Mouse (Mus musculus) embryonic facial prominence, embryonic 12.5 days (tissue): ENCODE measurements at regions not wholly inside any gene's neighbourhood (a gene's known extent, or its start where the extent isn't known, plus 50 kb on each side); places are given as distances from the start of the nearest gene placed in this dataset.

Experiments
- ATAC-seq: fragments of 200-750 bp; cut with Nextera tagmentation; 2 replicates; pipeline ENCODE4 v1.8.0; 2017; ENCODE audit not compliant: insufficient number of reproducible peaks, insufficient read depth, low FRiP score, low TSS enrichment
- H3K27ac ChIP-seq: fragments of 300-500 bp; sonication (generic); 2 replicates; pipeline ENCODE4 v1.5.1; 2016; ENCODE audit warnings: mild to moderate bottlenecking
- H3K27me3 ChIP-seq: fragments of 300-500 bp; sonication (generic); 2 replicates; pipeline ENCODE4 v1.6.1; 2016; ENCODE audit warnings: mild to moderate bottlenecking, moderate library complexity
- H3K36me3 ChIP-seq: fragments of 300-500 bp; sonication (generic); 2 replicates; pipeline ENCODE4 v1.6.1; 2016; ENCODE audit warnings: mild to moderate bottlenecking
- H3K4me1 ChIP-seq: fragments of 300-500 bp; sonication (generic); 2 replicates; pipeline ENCODE4 v1.6.1; 2016
- H3K4me2 ChIP-seq: fragments of 300-500 bp; sonication (generic); replicated peaks from 2 replicates; pipeline ENCODE4 v1.6.1; 2016; ENCODE audit warnings: mild to moderate bottlenecking, moderate library complexity
- H3K4me3 ChIP-seq: fragments of 300-500 bp; sonication (generic); 2 replicates; pipeline ENCODE4 v1.5.1; 2016; ENCODE audit warnings: mild to moderate bottlenecking
- H3K9ac ChIP-seq: fragments of 300-500 bp; sonication (generic); 2 replicates; pipeline ENCODE4 v1.6.1; 2016; ENCODE audit warnings: mild to moderate bottlenecking, moderate library complexity
- H3K9me3 ChIP-seq: fragments of 300-500 bp; sonication (generic); 2 replicates; pipeline ENCODE4 v1.6.1; 2016; ENCODE audit warnings: mild to moderate bottlenecking, moderate library complexity
- WGBS: fragments of 180-500 bp; shearing (Covaris S2); methylation state at CpG from one replicate; pipeline ENCODE4 v1.1.7; 2016; 5-methylcytosine and 5-hydroxymethylcytosine counted together

GRCm38 (mm10) chr15:64564703-64565102 is 252.8 kb upstream of the Gm21798 start:
- no peak overlapping the region for H3K4me2 ChIP-seq
- H3K4me1 ChIP-seq, result no peaks in the 10 kb centered on the region
- H3K27ac ChIP-seq, result no peak overlapping the region
- no peaks in the 10 kb centered on the region for H3K36me3 ChIP-seq
- H3K4me3 ChIP-seq, result no peak overlapping the region
- WGBS, result 80% methylated on average over 3 of the region's 3 CpGs
- H3K9me3 ChIP-seq, result no peaks in the 10 kb centered on the region
- H3K9ac ChIP-seq, result no peak overlapping the region
- ATAC-seq, result no peak
- no peaks in the 10 kb centered on the region for H3K27me3 ChIP-seq

DNA sequence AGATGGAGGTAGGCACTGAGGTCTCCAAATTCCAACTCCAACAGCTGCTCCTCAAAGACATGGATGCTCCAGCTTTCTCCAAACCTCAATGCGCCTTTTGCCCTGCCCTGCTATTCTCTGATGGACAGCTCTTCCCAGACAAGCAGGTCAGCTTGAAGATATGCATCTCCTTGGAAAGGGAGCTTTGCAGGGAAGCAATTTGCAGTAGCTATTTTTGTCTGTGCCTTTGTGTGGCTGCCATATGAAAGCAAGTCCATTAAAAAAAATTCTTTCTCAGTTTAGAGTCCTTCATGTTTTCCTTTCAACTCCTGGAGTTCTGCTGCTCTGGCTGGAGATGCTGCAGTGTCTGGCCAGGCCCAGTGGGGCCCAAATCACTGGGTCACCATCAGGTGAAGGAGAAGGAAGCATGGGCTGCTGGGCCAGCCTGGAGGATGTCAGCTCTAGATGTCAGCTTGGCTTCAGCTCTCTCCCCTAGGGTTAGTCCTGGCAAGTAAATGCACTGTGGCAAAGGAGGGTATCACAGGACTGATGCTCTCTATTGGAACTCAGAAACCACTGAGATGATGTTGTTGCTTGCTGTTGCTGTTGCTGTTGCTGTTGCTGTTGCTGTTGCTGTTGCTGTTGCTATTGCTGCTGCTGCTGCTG is 240.5 kb upstream of the Gm21798 start:
- Histone ChIP-seq H3K36me3 (no peaks in the 10 kb centered on the region), H3K9ac (no peak overlapping the region), H3K27me3 (no peaks in the 10 kb centered on the region), H3K4me2 (no peak overlapping the region), H3K4me3 (no peak overlapping the region), H3K4me1 (peaks cover 10% of the 10 kb centered on the region; the same call in 1 of the 2 replicates), H3K9me3 (no peaks in the 10 kb centered on the region), H3K27ac (no peak overlapping the region)
- 93% methylated on average over 1 of the region's 1 CpGs for WGBS
- no peak for ATAC-seq

DNA sequence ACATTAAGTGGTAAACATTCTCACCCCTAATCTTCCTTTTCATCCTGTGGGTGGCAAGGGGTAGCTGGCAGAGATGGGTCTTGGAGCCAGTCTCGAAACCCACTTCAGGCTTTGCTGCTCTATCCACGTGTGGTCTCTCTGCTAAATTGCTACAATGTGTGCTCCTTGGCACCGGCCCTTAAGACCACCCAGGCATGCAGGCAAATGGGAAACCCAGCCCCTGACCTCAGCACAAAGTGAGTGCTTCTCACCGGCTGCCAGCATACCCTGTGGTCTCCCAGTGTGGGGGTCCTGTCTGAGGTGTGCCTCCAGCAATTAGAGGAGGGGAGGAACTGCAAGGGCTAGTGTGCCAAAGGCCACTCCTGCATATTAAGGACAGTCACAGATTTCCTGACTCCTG is 238.5 kb upstream of the Gm21798 start:
- no peak overlapping the region for H3K4me2 ChIP-seq
- H3K9me3 ChIP-seq, result no peaks in the 10 kb centered on the region
- no peak overlapping the region for H3K9ac ChIP-seq
- H3K36me3 ChIP-seq, result no peaks in the 10 kb centered on the region
- WGBS, result 12% methylated on average over 4 of the region's 4 CpGs
- no peaks in the 10 kb centered on the region for H3K27me3 ChIP-seq
- no peak overlapping the region for H3K27ac ChIP-seq
- ATAC-seq, result no peak
- H3K4me1 ChIP-seq, result peaks cover 10% of the 10 kb centered on the region; the same call in 1 of the 2 replicates
- no peak overlapping the region for H3K4me3 ChIP-seq

DNA sequence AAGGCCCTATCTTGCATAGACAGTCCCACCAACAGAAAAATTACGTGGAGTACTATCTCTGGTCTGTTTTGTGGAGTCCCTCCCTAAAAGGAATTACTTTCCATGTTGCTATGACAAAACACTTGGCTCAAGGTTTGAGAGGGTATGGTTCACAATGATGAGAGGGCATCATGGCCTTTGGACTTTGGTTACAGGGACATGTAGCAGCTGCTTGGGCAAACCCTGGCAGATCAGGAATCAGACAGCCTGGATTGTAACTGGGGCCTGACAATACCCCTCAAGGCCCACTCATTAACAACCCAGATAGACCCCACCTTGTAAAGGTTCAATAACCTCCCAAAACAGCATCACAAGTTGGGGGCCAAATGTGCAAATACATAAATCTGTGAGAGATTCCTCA is 237.0 kb upstream of the Gm21798 start:
- H3K27me3 ChIP-seq, result no peaks in the 10 kb centered on the region

GRCm38 (mm10) chr15:64581046-64581445 is 236.4 kb upstream of the Gm21798 start:
- Histone ChIP-seq H3K4me2 (no peak overlapping the region), H3K4me3 (no peak overlapping the region), H3K9me3 (no peaks in the 10 kb centered on the region), H3K27ac (no peak overlapping the region), H3K36me3 (no peaks in the 10 kb centered on the region), H3K4me1 (peaks cover 10% of the 10 kb centered on the region; the same call in 1 of the 2 replicates), H3K9ac (no peak overlapping the region), H3K27me3 (no peaks in the 10 kb centered on the region)
- ATAC-seq, result no peak
- 88% methylated on average over 5 of the region's 5 CpGs for WGBS

More for the DNA sequence above, 237.0 kb upstream of the Gm21798 start:
- H3K4me1 ChIP-seq, result peaks cover 10% of the 10 kb centered on the region; the same call in 1 of the 2 replicates
- H3K4me3 ChIP-seq, result no peak overlapping the region
- no peaks in the 10 kb centered on the region for H3K9me3 ChIP-seq
- 93% methylated on average over 1 of the region's 1 CpGs for WGBS
- H3K9ac ChIP-seq, result no peak overlapping the region
- H3K4me2 ChIP-seq, result no peak overlapping the region
- ATAC-seq, result no peak
- H3K36me3 ChIP-seq, result no peaks in the 10 kb centered on the region
- no peak overlapping the region for H3K27ac ChIP-seq

GRCm38 (mm10) chr15:64584129-64584528 is 233.4 kb upstream of the Gm21798 start:
- no peaks in the 10 kb centered on the region for H3K27me3 ChIP-seq
- H3K9ac ChIP-seq, result no peak overlapping the region
- no peaks in the 10 kb centered on the region for H3K9me3 ChIP-seq
- no peak for ATAC-seq
- 89% methylated on average over 6 of the region's 6 CpGs for WGBS
- no peaks in the 10 kb centered on the region for H3K36me3 ChIP-seq
- no peak overlapping the region for H3K27ac ChIP-seq
- H3K4me2 ChIP-seq, result no peak overlapping the region
- H3K4me1 ChIP-seq, result peaks cover 5% of the 10 kb centered on the region; the same call in 1 of the 2 replicates
- no peak overlapping the region for H3K4me3 ChIP-seq

DNA sequence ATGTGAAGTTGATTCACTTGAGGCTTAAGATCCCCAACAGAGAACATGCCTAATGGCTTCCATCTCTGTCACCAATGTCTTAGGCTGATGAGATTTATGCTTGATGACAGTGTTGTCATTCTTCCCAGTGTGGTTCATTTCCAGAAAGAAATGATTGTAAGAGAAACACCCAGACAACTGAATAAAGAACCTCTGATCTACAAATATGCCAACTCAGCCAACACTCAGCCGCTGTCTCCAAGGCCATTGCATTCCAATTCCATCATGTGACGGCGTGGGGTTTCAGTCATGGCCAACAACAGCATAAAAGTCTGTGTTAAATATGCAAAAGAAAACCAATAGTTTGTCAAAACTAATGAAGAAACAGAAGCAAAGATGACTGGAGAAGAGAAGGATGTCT is 230.7 kb upstream of the Gm21798 start:
- Histone ChIP-seq H3K27me3 (no peaks in the 10 kb centered on the region), H3K9ac (no peak overlapping the region), H3K27ac (no peak overlapping the region), H3K9me3 (no peaks in the 10 kb centered on the region), H3K4me3 (no peak overlapping the region), H3K4me2 (no peak overlapping the region), H3K4me1 (no peaks in the 10 kb centered on the region), H3K36me3 (no peaks in the 10 kb centered on the region)
- no peak for ATAC-seq
- 95% methylated on average over 3 of the region's 3 CpGs for WGBS

GRCm38 (mm10) chr15:64590092-64590881 is 227.2 kb upstream of the Gm21798 start:
- Histone ChIP-seq H3K4me1 (no peaks in the 10 kb centered on the region), H3K27me3 (no peaks in the 10 kb centered on the region), H3K9me3 (no peaks in the 10 kb centered on the region), H3K36me3 (no peaks in the 10 kb centered on the region), H3K9ac (no peak overlapping the region), H3K27ac (no peak overlapping the region), H3K4me2 (no peak overlapping the region), H3K4me3 (no peak overlapping the region)
- WGBS, result 69% methylated on average over 1 of the region's 1 CpGs
- no peak for ATAC-seq

GRCm38 (mm10) chr15:64613503-64613902 is 204.0 kb upstream of the Gm21798 start:
- no peaks in the 10 kb centered on the region for H3K4me1 ChIP-seq
- H3K27ac ChIP-seq, result no peak overlapping the region; the same call in 1 of the 2 replicates
- no peaks in the 10 kb centered on the region for H3K27me3 ChIP-seq
- ATAC-seq, result no peak
- no peak overlapping the region for H3K9ac ChIP-seq
- no peak overlapping the region for H3K4me3 ChIP-seq
- no peaks in the 10 kb centered on the region for H3K9me3 ChIP-seq
- H3K36me3 ChIP-seq, result no peaks in the 10 kb centered on the region
- WGBS, result 41% methylated on average over 4 of the region's 4 CpGs
- H3K4me2 ChIP-seq, result no peak overlapping the region

- no peaks in the 10 kb centered on the region for H3K4me1 ChIP-seq
- no peaks in the 10 kb centered on the region for H3K27me3 ChIP-seq
- no peak for ATAC-seq
- no peak overlapping the region for H3K4me3 ChIP-seq
- no peak overlapping the region for H3K9ac ChIP-seq
- H3K4me2 ChIP-seq, result no peak overlapping the region
- no peak overlapping the region for H3K27ac ChIP-seq
- no peaks in the 10 kb centered on the region for H3K36me3 ChIP-seq
- 74% methylated on average over 3 of the region's 3 CpGs for WGBS
- no peaks in the 10 kb centered on the region for H3K9me3 ChIP-seq
Observed at GRCm38 (mm10) chr15:64618471-64618870, 199.0 kb upstream of the Gm21798 start.

GRCm38 (mm10) chr15:64621876-64622275 is 195.6 kb upstream of the Gm21798 start:
- H3K9me3 ChIP-seq, result no peaks in the 10 kb centered on the region
- no peaks in the 10 kb centered on the region for H3K27me3 ChIP-seq
- H3K4me1 ChIP-seq, result no peaks in the 10 kb centered on the region
- H3K9ac ChIP-seq, result no peak overlapping the region
- WGBS, result 92% methylated on average over 3 of the region's 3 CpGs
- no peak overlapping the region for H3K4me3 ChIP-seq
- no peaks in the 10 kb centered on the region for H3K36me3 ChIP-seq
- ATAC-seq, result no peak
- no peak overlapping the region for H3K27ac ChIP-seq
- H3K4me2 ChIP-seq, result no peak overlapping the region

DNA sequence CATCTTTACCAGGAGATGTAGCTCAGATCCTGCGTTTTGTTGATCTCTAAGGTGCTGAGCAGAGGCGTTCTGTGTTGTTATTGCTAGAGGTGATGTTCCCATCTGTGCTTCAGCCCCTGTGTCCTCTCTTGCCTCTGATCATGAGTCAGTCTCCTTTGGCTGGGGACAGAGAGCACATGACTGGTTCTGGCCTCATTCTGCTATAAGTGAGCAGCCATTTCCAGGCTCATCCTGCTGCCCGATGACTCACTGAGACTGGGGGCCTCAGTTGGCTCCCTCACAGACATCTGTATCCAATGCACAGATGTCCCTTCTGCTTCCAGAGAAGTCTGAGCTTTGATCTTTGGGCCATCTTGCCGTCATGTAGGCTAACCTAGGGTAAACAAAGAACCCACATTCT is 194.9 kb upstream of the Gm21798 start:
- Histone ChIP-seq H3K9ac (no peak overlapping the region), H3K4me3 (no peak overlapping the region), H3K27me3 (no peaks in the 10 kb centered on the region), H3K27ac (no peak overlapping the region), H3K36me3 (no peaks in the 10 kb centered on the region), H3K4me2 (no peak overlapping the region), H3K9me3 (no peaks in the 10 kb centered on the region), H3K4me1 (no peaks in the 10 kb centered on the region)
- ATAC-seq, result no peak
- 71% methylated on average over 4 of the region's 4 CpGs for WGBS
